Mouse (Mus musculus): ENCODE results near the gene Mcee. TPM values are rescaled to one million over a fixed set of nuclear protein-coding genes. Genes with fewer than 3 reads are reported as not detected.

Mcee gene
- polyA plus RNA-seq, 1 experiment from 2014 or later = 44.6 TPM

- 91% methylated on average over 23 of the region's 23 CpGs for WGBS
Observed at GRCm38 (mm10) chr7:64371940-64372878, 20.2 kb upstream of the Mcee start.

DNA sequence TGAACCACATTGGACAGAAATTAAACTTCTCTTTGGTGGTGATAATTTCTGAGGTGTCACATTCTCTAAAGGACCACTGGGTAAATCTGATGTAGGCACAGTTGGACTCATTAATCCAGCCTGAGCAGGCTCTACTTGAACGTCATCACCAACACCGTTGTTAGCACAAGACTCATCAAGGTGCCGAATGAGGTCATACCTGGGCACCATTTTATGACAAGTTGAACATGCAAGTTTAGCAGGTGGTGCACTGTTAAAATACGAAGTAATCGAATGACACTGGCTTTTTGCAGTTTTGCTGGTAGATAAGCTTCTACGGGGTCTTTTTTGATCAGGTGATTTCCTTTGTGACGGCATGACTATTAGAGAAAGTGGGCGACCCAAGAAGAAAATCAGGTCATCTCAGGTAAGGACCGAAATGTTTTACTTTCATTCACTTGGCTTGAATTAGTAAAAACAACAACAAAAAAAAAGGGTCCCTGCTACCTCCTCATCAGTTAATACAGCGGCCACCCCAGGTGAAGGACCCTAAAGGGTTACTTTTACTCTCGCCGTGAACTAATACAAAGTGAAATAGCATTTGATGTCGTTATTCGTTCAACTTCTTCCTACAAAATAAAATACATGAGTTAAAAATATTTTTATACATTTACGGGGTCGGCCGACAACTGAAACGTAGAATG lies 19.1 kb upstream of the Mcee start:
- H3K9me3 ChIP-seq = no peaks in the 10 kb centered on the region
- peaks cover 14% of the 10 kb centered on the region for H3K4me1 ChIP-seq
- H3K27ac ChIP-seq (replicated peaks) = peak overlapping the region; percentile 92
- no peak for DNase-seq (ENCODE audit: low spot score)
- WGBS = 18% methylated on average over 18 of the region's 18 CpGs
- peak overlapping the region; percentile 76 for H3K4me3 ChIP-seq
- no peaks in the 10 kb centered on the region for H3K27me3 ChIP-seq (replicated peaks; ENCODE audit: low read depth, poor library complexity, severe bottlenecking)
- H3K36me3 ChIP-seq (replicated peaks) = peaks cover 66% of the 10 kb centered on the region

More at GRCm38 (mm10) chr7:64371940-64372878, 20.2 kb upstream of the Mcee start:
- H3K36me3 ChIP-seq (replicated peaks) = peaks cover 63% of the 10 kb centered on the region
- no peak for DNase-seq (ENCODE audit: low spot score)
- peaks cover 14% of the 10 kb centered on the region for H3K4me1 ChIP-seq
- H3K27me3 ChIP-seq (replicated peaks; ENCODE audit: low read depth, poor library complexity, severe bottlenecking) = no peaks in the 10 kb centered on the region
- H3K4me3 ChIP-seq = peak overlapping the region; percentile 76; the same call in 1 of the 2 replicates
- no peaks in the 10 kb centered on the region for H3K9me3 ChIP-seq
- H3K27ac ChIP-seq (replicated peaks) = no peak overlapping the region

- Histone ChIP-seq H3K27ac (replicated peaks) (peak within 1 kb of the TSS; percentile 92), H3K4me3 (peak within 1 kb of the TSS; percentile 76), H3K36me3 (replicated peaks) (peaks cover 66% of the 10 kb centered on the region), H3K9me3 (no peaks in the 10 kb centered on the region), H3K4me1 (peaks cover 14% of the 10 kb centered on the region), H3K27me3 (replicated peaks; ENCODE audit: low read depth, poor library complexity, severe bottlenecking) (no peaks in the 10 kb centered on the region)
- 4% methylated on average over 27 of the region's 27 CpGs for WGBS
- DNase-seq (ENCODE audit: low spot score) = peak; percentile 89
Observed at GRCm38 (mm10) chr7:64373830-64374562, 18.4 kb upstream of the Mcee start, which contains the start of gene Fan1. Gene Fan1 (minus strand): TSS chr7:64374095.

DNA sequence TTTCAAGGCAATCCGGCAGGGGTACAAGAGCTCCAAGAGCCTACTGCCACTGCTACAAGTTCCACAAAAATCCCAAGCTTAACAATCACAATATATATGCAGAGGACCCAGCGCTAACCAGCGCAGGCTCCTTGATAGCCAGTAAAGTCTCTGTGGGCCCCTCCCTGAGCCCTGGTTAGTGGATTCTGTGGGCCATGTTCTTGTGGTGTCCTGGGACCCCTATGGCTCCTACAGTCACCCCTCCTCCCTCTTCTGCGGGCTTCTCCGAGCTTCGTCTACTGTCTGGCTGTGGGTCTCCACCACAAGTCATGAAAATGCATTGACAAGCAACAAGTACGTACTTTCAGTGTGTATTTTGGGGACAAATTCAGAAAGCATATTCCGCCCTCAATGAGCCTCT lies 928 bp upstream of the Mcee start:
- peak overlapping the region; percentile 92 for H3K27ac ChIP-seq (replicated peaks)
- WGBS = 4% methylated on average over 8 of the region's 8 CpGs
- peaks cover 19% of the 10 kb centered on the region for H3K4me1 ChIP-seq
- no peaks in the 10 kb centered on the region for H3K27me3 ChIP-seq (replicated peaks; ENCODE audit: low read depth, poor library complexity, severe bottlenecking)
- H3K36me3 ChIP-seq (replicated peaks) = peaks cover 34% of the 10 kb centered on the region
- no peaks in the 10 kb centered on the region for H3K9me3 ChIP-seq
- peak overlapping the region; percentile 83 for H3K4me3 ChIP-seq
- DNase-seq (ENCODE audit: low spot score) = peak; percentile 20

- WGBS = 1% methylated on average over 15 of the region's 15 CpGs
- H3K9me3 ChIP-seq = no peaks in the 10 kb centered on the region
- peak overlapping the region; percentile 83 for H3K4me3 ChIP-seq
- no peak for DNase-seq (ENCODE audit: low spot score)
- H3K36me3 ChIP-seq (replicated peaks) = peaks cover 21% of the 10 kb centered on the region
- H3K27me3 ChIP-seq (replicated peaks; ENCODE audit: low read depth, poor library complexity, severe bottlenecking) = no peaks in the 10 kb centered on the region
- peaks cover 19% of the 10 kb centered on the region for H3K4me1 ChIP-seq
- H3K27ac ChIP-seq (replicated peaks) = peak overlapping the region; percentile 92
Observed at GRCm38 (mm10) chr7:64392819-64393151, 378 bp downstream of the Mcee start.

DNA sequence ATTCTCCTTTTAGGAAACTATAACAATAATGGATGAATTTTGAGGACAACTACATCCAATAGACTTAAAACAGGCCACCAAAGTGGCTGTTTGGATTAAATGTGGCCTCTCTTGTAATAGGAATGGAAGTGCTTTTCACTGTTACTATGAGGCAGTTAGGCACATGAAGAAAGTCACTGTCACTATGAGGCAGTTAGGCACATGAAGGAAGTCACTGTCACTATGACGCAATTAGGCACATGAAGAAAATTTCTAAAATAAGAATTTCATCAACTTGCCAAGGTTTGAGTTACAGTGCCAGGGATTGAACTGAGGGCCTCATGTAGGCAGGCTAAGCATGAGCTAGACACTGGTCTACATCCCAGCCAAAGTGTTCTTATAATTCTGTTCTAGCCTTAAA lies 8.3 kb downstream of the Mcee start:
- Histone ChIP-seq H3K4me1 (no peaks in the 10 kb centered on the region), H3K9me3 (no peaks in the 10 kb centered on the region), H3K36me3 (replicated peaks) (peaks cover 6% of the 10 kb centered on the region; the same call in 1 of the 2 replicates), H3K27ac (replicated peaks) (no peak overlapping the region), H3K4me3 (no peak overlapping the region), H3K27me3 (replicated peaks; ENCODE audit: low read depth, poor library complexity, severe bottlenecking) (no peaks in the 10 kb centered on the region)
- DNase-seq (ENCODE audit: low spot score) = no peak
- WGBS = 95% methylated on average over 1 of the region's 1 CpGs

- H3K9me3 ChIP-seq = no peaks in the 10 kb centered on the region
- H3K27ac ChIP-seq (replicated peaks) = no peak overlapping the region
- 92% methylated on average over 4 of the region's 4 CpGs for WGBS
- no peaks in the 10 kb centered on the region for H3K27me3 ChIP-seq (replicated peaks; ENCODE audit: low read depth, poor library complexity, severe bottlenecking)
- peaks cover 6% of the 10 kb centered on the region; the same call in 1 of the 2 replicates for H3K36me3 ChIP-seq (replicated peaks)
- H3K4me1 ChIP-seq = no peaks in the 10 kb centered on the region
- H3K4me3 ChIP-seq = no peak overlapping the region
- no peak for DNase-seq (ENCODE audit: low spot score)
Observed at GRCm38 (mm10) chr7:64402452-64402851, 10.0 kb downstream of the Mcee start.

DNA sequence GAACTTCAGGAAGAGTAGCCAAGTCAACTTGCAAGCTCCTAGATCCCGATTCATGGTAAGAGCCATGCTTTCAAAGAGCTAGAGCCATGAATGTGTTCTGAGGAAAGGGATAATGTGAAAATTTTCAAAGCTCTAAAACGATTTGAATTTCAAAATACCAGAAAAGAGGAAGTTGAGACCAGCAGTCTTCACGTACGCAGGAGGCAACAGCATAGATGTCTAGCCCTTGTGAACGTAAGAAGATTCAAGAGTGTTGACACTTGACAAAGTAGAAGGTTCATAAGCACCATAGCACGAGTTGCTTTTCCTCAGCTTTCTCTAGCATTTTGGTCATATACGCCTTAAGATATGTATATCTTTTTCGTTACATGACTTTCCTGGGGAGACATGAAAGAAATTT lies 11.6 kb downstream of the Mcee start:
- H3K36me3 ChIP-seq (replicated peaks) = peaks cover 6% of the 10 kb centered on the region; the same call in 1 of the 2 replicates
- WGBS = 92% methylated on average over 8 of the region's 8 CpGs
- H3K9me3 ChIP-seq = no peaks in the 10 kb centered on the region
- DNase-seq (ENCODE audit: low spot score) = no peak
- H3K27ac ChIP-seq (replicated peaks) = no peak overlapping the region
- H3K4me3 ChIP-seq = no peak overlapping the region
- no peaks in the 10 kb centered on the region for H3K27me3 ChIP-seq (replicated peaks; ENCODE audit: low read depth, poor library complexity, severe bottlenecking)
- H3K4me1 ChIP-seq = no peaks in the 10 kb centered on the region

DNA sequence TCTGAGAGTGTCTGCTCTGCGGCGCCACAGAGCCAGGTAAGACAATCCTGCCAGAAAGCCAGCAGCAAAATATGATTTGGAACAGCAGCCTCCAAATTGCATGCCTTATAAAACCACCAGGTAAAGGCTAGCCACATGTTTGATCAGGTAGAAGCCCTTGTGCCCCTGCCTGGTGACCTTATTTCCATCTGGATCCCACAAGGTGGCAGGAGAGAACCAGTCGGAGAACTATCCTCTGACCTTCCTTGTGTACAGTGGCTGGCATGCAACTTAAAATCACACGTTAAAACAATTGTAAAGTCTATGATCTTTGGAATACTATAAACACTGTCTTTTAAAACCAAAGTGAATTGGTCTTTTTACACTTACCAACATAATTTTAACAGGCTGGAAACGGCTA lies 32.5 kb downstream of the Mcee start:
- Histone ChIP-seq H3K27ac (replicated peaks) (no peak overlapping the region), H3K4me1 (no peaks in the 10 kb centered on the region), H3K36me3 (replicated peaks) (no peaks in the 10 kb centered on the region), H3K27me3 (replicated peaks; ENCODE audit: low read depth, poor library complexity, severe bottlenecking) (no peaks in the 10 kb centered on the region), H3K9me3 (no peaks in the 10 kb centered on the region), H3K4me3 (no peak overlapping the region)
- 68% methylated on average over 5 of the region's 5 CpGs for WGBS
- DNase-seq (ENCODE audit: low spot score) = no peak

GRCm38 (mm10) chr7:64439595-64440518 lies 47.5 kb downstream of the Mcee start:
- H3K36me3 ChIP-seq (replicated peaks) = no peaks in the 10 kb centered on the region
- H3K27me3 ChIP-seq (replicated peaks; ENCODE audit: low read depth, poor library complexity, severe bottlenecking) = no peaks in the 10 kb centered on the region
- DNase-seq (ENCODE audit: low spot score) = no peak
- H3K27ac ChIP-seq (replicated peaks) = peak overlapping the region; percentile 40; the same call in 1 of the 2 replicates
- WGBS = 63% methylated on average over 5 of the region's 5 CpGs
- H3K9me3 ChIP-seq = no peaks in the 10 kb centered on the region
- peaks cover 8% of the 10 kb centered on the region for H3K4me1 ChIP-seq
- H3K4me3 ChIP-seq = no peak overlapping the region

- Histone ChIP-seq H3K36me3 (replicated peaks) (no peaks in the 10 kb centered on the region), H3K9me3 (no peaks in the 10 kb centered on the region), H3K4me1 (peaks cover 8% of the 10 kb centered on the region), H3K27ac (replicated peaks) (no peak overlapping the region), H3K4me3 (no peak overlapping the region), H3K27me3 (replicated peaks; ENCODE audit: low read depth, poor library complexity, severe bottlenecking) (no peaks in the 10 kb centered on the region)
- no peak for DNase-seq (ENCODE audit: low spot score)
- WGBS = 82% methylated on average over 8 of the region's 8 CpGs
Observed at GRCm38 (mm10) chr7:64440519-64440918, 48.1 kb downstream of the Mcee start.
